Mouse (Mus musculus) c-Kit-positive CD71-negative TER-119-negative erythroid progenitor cells, embryonic 14.5 days (primary cell): ENCODE results near the gene Hnrnpl.

Experiments
- DNase-seq: peaks from one replicate; pipeline ENCODE4 v3.0.0-alpha.2; 2013; ENCODE audit warnings: low read depth

Hnrnpl gene

GRCm38 (mm10) chr7:28812436-28812835 is 4.1 kb downstream of the Hnrnpl start:
- DNase-seq, result no peak

DNA sequence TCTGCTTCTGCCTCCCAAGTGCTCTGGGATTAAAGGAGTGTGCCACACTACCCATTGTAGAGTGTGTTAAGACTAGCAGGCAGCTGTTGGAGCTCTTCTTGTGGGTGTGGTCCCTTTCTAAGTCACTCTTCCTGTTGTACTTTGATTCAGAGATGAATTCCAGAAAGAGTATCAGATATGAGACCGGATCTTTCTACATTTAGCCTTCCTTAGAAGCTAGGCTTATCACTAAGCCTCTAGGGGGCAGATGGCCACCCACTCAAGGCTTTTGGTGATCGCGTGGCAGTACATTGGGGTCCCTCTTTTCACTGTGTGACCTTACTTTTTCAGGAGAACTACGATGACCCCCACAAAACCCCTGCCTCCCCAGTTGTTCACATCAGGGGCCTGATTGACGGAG is 4.6 kb downstream of the Hnrnpl start:
- DNase-seq, result no peak

- DNase-seq, result no peak
Observed at GRCm38 (mm10) chr7:28814306-28815034, 6.1 kb downstream of the Hnrnpl start.

GRCm38 (mm10) chr7:28815230-28815629 is 6.9 kb downstream of the Hnrnpl start:
- no peak for DNase-seq

DNA sequence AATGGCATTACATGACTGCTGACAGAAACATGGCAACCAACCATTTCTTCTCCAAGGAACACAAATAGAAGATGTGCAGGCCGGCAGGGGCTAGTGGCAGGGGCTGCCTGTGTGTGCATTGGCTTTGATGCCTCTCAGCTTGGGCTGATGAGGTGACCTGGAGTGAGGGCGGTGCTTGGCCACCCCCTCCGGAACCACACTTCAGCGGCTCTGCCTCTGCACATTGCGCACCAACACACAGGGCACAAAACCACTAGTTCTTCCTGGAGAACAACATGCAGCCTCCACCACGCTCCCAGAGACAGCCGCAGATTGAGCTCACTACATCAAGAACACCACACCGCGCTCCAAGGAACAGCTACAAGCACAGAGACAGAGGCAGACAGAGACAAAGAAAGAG is 7.9 kb downstream of the Hnrnpl start:
- DNase-seq, result no peak

DNA sequence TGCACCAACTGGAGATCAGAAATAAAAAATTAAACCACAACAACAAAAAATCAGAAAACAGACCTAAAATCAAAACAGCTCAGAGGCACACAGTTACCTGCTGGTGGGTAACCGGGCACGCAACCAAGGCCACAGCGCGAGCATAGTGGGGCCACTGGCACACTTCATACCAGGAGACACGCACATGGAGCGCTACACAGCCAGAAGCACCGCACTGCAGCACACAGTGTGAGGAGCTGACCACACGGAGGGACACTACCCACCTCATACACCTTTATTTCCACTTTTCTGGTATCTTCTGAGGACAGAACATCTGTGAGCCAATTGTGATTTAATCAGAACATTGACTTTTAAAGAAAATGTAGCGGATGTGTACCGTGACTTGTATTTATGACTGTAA is 8.6 kb downstream of the Hnrnpl start:
- DNase-seq, result no peak

DNA sequence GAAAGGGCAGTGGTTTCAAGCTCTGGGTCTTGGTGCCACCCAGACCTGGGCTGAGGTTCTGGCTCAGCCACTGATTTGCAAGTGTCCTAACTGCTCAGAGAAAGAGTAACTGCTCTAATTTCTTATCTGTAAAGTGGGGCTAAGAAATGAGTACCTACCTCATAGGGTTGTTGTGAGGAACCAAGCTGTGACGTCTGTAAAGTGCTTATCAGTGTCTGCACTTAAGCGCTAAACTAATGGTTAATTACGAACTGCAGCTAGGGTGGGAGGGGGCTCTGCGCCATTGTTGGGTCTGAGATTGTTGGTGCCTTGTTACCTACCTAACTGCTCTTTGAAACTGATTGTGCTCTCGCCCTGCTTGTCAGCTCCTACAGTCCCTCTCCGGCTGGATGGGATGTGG is 9.2 kb downstream of the Hnrnpl start:
- DNase-seq, result no peak

- no peak for DNase-seq
Observed at GRCm38 (mm10) chr7:28817957-28818356, 9.6 kb downstream of the Hnrnpl start.

DNA sequence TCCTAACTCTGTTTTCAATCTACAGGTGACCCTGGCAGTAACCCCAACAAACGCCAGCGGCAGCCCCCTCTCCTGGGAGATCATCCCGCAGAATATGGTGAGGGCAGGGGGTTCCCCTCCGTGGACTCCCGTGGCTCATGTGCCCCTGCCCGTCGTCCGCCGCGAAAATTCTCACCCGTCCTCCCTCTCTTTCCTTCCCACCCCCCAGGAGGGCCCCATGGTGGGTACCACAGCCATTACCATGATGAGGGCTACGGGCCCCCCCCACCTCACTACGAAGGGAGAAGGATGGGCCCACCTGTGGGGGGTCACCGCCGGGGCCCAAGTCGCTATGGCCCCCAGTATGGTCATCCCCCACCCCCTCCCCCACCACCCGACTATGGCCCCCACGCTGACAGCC is 10.1 kb downstream of the Hnrnpl start:
- DNase-seq, result no peak

DNA sequence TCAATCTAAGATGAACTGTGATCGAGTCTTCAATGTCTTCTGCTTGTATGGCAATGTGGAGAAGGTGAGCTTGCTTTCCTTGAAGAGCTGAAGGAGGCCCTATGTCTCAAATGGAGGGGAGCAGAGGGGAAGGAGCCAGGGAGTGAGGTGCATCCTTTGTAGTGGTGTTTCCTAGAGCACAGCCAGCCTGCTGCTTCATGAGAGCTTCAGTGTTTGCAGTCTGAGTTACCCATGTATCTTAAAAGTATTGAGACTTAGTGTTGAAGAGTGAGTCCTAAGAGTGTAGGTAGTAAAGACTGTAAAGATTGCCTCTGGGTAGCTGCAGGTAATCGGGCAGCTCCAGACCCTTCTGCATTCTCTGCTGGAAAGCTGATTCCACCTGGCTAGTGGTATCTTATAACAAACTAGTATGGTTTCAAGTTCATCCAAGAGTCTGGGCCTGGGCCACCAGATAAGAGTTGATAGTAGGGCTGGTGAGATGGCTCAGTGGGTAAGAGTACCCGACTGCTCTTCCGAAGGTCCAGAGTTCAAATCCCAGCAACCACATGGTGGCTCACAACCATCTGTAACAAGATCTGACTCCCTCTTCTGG is 10.6 kb downstream of the Hnrnpl start:
- no peak for DNase-seq

GRCm38 (mm10) chr7:28819571-28819970 is 11.2 kb downstream of the Hnrnpl start:
- DNase-seq, result no peak

DNA sequence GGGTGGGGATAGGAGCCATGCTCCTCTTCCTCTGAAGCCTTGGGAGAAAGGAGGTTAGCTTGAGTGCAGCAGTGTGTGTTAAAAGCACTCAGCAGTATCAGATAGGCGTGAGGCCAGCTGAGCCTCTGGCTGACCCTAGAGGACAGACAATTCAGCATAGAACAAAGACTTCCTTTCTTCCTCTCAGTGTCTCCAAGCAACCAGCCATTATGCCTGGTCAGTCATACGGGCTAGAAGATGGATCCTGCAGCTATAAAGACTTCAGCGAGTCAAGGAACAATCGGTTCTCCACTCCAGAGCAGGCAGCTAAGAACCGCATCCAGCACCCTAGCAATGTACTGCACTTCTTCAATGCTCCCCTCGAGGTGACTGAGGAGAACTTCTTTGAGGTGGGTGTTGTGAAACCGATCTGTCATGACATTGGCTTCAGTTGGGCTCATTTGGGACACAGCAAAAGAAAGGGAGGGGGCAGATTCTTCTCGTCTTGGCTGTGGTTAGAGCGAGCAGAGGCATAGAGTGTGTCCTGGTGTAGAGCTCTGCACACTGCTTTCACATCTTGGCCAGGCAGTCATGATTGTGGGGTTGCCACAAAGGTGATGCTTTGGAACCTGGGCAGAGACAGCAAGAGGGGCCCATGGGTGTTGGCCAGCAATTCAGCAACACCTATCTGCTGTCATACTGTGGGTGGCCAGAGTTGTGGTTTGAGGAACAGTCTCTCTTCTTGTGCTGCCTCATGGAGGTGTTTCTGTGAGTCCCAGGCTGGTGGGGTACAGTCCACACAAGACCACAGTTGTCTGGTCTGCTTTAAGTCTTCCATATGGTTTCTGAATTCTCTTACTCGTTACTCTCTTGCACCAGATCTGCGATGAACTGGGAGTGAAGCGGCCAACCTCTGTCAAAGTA is 12.3 kb downstream of the Hnrnpl start:
- no peak for DNase-seq

DNA sequence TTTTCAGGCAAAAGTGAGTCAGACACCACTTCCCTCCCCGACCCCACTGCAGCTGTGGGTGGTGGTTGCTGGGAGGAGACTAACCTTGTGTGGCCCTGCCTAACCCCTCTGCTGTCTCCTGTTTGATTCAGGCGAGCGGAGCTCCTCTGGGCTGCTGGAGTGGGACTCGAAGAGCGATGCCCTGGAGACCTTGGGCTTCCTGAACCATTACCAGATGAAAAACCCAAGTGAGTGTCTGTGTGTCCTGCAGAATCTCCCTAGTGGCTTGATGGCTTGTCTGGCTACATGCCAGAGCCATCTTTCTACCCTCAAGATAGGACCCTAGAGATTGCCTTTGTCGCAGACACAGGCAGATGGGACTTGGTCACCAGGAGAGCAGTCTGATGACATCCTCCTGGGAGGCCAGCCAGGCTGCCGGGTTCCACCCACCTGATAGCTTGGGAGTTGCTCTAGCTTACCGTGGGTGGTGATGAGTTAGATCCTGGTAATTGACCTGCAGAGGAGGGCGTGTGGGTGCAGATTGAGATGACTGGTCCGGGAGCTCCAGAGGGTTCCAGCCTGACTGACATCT is 13.0 kb downstream of the Hnrnpl start:
- no peak for DNase-seq

DNA sequence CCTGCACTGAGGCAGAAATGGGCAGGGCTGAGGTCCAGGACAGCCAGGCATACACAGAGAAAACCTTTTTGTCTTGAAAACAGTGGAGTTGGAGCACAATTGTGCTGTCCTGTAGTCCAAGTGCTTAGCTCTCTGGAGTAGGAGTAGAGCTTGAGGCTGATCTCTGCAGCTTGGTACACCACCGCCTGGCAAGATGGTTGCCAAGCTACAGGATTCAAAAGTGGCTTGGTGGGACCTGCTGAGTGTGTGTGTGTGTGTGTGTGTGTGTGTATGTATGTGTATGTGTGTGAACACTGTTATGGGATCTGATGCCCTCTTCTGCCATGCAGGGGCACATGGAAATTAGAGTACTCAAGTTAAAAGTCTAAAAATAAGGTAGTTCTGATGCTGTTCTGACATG is 14.2 kb downstream of the Hnrnpl start:
- DNase-seq, result no peak

DNA sequence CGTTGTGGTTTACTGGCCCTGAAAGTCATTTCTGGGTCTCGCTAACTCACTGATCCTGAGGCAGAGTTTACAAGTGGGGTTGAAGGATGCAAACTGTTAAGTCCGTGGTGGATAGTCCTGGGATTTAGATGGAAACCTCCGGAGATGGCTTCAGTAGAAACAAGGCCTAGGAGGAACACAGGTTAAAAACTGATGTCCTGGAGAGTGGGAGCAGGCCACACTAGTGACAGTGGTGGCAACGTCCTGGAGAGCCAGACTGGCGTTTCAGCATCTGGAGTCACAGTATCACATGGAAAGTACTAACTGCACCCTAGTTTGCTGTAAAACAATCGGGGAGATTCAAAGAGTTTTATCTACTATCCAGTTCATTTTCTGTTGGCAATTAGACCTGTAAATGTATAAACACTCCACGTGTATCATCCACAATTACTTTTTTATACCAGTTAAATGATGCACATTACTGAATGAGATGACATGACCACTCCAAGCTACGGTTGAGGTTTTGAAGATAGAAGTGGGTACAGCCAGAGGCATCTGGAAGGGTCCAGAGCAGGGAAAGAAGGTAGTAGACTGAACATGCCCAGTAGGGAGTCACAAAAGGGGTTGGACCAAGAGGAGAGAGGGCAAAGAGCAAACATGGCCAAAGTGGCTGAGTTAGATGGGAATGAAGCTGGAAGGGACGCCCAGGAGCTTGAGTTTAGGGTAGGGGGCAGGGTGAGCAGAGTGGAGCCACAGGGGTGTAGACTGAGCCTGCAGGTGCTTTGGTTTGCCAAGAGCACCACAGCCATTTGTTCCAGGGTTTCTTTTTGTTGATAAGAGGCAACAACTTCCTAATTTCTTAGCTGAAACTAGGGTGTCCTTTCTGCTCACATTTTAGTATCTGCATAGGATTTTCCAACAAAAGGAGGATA is 14.9 kb downstream of the Hnrnpl start:
- DNase-seq, result no peak

GRCm38 (mm10) chr7:28823932-28824331 is 15.6 kb downstream of the Hnrnpl start:
- no peak for DNase-seq

DNA sequence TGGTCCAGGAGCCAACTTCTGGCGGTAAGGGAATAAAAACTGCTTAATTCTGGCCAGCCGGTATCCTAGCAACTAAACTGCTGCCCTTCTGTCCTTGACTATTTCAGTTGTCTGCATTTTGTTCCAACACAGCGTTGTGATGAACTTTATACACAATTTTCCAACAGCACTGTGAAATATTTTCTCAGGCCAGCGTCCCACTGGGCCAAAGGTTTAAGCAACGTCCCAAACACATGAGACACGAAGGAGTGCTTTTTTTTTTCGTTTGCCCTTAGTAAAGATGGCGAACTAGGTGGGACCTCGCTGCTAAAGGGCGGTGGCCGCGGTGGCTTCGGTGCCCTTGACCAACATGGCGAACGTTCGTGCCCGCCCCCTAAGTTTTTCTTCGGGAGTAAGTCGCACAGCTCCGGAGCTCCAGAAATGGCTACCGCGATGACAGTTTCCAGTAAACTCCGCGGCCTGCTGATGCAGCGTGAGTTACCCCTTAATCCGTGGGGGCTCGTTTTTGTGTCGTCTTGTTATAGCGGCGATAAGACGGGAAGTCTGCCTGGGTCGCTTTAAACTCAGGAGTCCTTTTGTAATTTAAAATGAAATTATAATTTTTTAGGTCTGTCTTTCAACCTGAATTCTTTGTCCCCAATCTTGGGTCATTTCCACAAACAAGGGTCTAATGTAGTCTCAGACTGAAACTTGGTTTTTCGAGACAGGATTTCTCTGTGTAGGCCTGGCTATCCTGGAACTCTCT is 16.8 kb downstream of the Hnrnpl start, which contains the start of gene Ech1:
Ech1 (plus strand) TSS at position 277 of the 745 bp plus-strand sequence.
- DNase-seq, result peak; percentile 86

DNA sequence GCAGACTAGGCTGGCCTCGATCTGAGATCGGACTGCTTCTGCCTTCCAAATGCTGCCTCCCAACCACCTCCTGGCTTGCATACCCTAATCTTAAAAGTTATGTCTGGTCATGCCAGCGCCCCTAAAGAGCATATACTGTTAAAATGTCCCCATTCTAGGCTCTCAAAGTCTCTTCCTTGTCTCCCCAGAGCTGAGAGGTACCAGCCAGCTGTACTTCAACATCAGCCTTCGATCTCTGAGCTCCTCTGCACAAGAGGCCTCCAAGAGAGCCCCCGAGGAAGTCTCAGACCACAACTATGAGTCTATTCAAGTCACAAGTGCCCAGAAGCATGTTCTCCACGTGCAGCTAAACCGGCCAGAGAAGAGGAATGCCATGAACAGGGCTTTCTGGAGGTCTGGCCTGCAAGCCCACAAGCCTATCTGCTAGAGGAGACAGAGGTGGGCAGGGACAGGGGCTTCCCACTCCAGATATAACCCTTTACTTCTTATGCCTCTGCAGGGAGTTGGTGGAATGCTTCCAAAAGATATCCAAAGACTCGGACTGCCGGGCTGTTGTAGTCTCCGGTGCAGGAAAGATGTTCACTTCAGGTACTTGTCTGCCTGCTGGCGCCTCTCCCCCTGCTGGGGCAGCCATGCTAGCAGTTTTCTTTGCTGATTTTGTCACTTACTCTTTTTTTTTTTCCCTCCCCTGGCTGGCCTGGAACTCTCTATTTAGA is 17.5 kb downstream of the Hnrnpl start:
- DNase-seq, result no peak

DNA sequence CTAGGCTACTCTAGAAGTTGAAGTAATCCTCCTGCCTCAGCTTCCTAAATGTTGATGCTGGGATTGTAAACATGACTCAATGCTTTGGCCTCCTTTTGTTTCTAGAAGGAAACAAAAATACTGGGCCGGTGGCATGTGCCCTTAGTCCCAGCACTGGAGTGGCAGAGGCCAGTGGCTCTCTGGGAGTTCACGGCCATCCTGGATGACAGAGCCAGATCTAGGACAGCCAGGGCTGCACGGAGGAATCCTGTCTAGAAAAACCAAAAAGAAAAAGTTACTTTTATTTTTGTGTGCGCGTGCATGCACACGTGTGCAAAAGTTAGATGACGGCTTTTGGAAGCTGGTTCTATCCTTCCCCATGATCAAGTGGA is 18.0 kb downstream of the Hnrnpl start:
- no peak for DNase-seq

DNA sequence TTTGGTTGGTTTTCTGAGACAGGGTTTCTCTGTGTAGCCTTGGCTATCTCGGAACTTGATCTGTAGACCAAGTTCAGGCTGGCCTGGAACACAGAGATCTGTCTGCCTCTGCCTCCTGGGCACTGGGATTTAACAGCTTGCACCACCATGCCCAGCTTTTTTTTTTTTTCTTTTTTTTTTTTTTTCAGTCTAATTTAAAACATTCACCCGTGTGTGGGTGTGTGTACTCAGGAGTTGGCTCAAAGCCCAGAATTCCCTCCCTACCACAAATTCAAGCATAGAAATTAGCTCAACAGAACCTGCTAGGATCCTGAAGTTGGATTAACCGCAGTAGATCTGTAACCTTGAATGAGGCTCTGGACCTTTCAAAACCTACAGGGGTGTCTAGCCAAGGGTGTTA is 19.0 kb downstream of the Hnrnpl start:
- DNase-seq, result no peak
